Mouse (Mus musculus): Measurements from ENCODE around the gene Mpp6.

DNA sequence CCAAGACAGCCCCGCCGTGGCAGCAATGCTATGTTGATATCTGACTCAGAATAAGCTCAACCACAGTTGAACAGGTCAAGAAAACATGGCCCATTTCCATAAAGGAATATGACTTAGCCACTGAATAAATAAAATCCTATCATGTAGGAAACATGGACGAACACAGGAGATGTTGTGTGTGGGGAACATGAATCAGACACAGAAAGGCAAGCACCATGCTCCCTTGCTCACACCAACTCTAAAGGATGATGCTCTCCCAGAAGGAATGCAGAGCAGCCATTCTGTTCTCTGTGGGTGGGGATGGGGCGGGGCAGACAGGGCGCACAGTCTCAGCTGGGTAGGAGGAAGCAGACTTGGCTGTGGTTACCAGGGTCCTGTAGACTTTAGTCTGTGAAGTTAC is 115.2 kb downstream of the Mpp6 start:
- TF ChIP-seq POLR2A (IDR thresholded peaks at IDR 0.05; ENCODE audit: insufficient read depth, low read depth, low read length) (no peak), CTCF (IDR thresholded peaks at IDR 0.05; ENCODE audit: insufficient read depth, low read depth, low read length) (no peak)
